Mouse (Mus musculus): ENCODE data around the gene Anxa6.

- no peak for TF ChIP-seq POLR2A (IDR thresholded peaks at IDR 0.05; ENCODE audit: borderline replicate concordance, control insufficient read depth, low read depth, low read length)
- no peak for TF ChIP-seq CTCF (IDR thresholded peaks at IDR 0.05; ENCODE audit: control insufficient read depth, insufficient read depth, low read length)
Observed at GRCm38 (mm10) chr11:54962810-54963209, 70.4 kb downstream of the Anxa6 start, which contains the start of gene Tnip1.
